Mouse (Mus musculus) myocyte (in vitro differentiated cells): ENCODE results near the gene Nalcn. TPM values are rescaled to one million over a fixed set of nuclear protein-coding genes. Genes with fewer than 3 reads are reported as not detected.
"Not testable (repeated sequence)": the region's sequence is repeated elsewhere in the genome, so short reads cannot be mapped to it uniquely, and the experiment has no call there.

Source experiments
- H3K27me3 ChIP-seq: one replicate; pipeline ENCODE4 v1.6.1; 2011; ENCODE audit not compliant: control insufficient read depth, insufficient read depth, insufficient read length
- H3K36me3 ChIP-seq: one replicate; pipeline ENCODE4 v1.6.1; 2011; ENCODE audit not compliant: control insufficient read depth, insufficient read depth
- H3K4me2 ChIP-seq: one replicate; pipeline ENCODE4 v1.6.1; 2011; ENCODE audit warnings: low read depth, control low read depth
- H3K4me3 ChIP-seq: one replicate; pipeline ENCODE4 v1.5.1; 2011; ENCODE audit warnings: mild to moderate bottlenecking, control low read depth, moderate library complexity
- H3K79me2 ChIP-seq: one replicate; pipeline ENCODE4 v1.6.1; 2011; ENCODE audit not compliant: control insufficient read depth, insufficient read depth
- H3ac ChIP-seq: one replicate; pipeline ENCODE4 v1.6.1; 2011; ENCODE audit not compliant: control insufficient read depth, insufficient read length
- CEBPB ChIP-seq: IDR thresholded peaks from 2 replicates; pipeline ENCODE4 v1.6.1; 2011; ENCODE audit warnings: mild to moderate bottlenecking, moderate library complexity; ENCODE audit not compliant: poor library complexity, insufficient read depth, severe bottlenecking
- E2F4 ChIP-seq: IDR thresholded peaks from one replicate; pipeline ENCODE4 v1.6.1; 2011; ENCODE audit warnings: mild to moderate bottlenecking, control low read depth, moderate library complexity; ENCODE audit not compliant: insufficient read depth
- MAX ChIP-seq: IDR thresholded peaks from one replicate; pipeline ENCODE4 v1.6.1; 2011; ENCODE audit warnings: low read depth, mild to moderate bottlenecking, control low read depth
- MYOD1 ChIP-seq, 3 experiments: IDR thresholded peaks; one replicate each; pipeline ENCODE4 v1.6.1; 2011; ENCODE audit warnings: control low read depth in 2 of 3, low read depth in 2 of 3, mild to moderate bottlenecking in 2 of 3, moderate library complexity in 1 of 3; ENCODE audit not compliant: insufficient read length in 2 of 3, control insufficient read depth in 1 of 3
- MYOG ChIP-seq, 3 experiments: IDR thresholded peaks; one replicate each; pipeline ENCODE4 v1.6.1; 2011; ENCODE audit warnings: control low read depth in 2 of 3, low read depth in 2 of 3, mild to moderate bottlenecking in 2 of 3; ENCODE audit not compliant: insufficient read length in 2 of 3, control insufficient read depth in 1 of 3, insufficient read depth in 1 of 3
- POLR2A ChIP-seq: IDR thresholded peaks from one replicate; pipeline ENCODE4 v1.6.1; 2011; ENCODE audit warnings: low read depth, mild to moderate bottlenecking, control low read depth, moderate library complexity; ENCODE audit not compliant: insufficient read length
- POLR2AphosphoS2 ChIP-seq: IDR thresholded peaks from one replicate; pipeline ENCODE4 v1.6.1; 2011; ENCODE audit warnings: low read depth, control low read depth; ENCODE audit not compliant: insufficient read length
- REST ChIP-seq: IDR thresholded peaks from one replicate; pipeline ENCODE4 v1.6.1; 2011; ENCODE audit warnings: mild to moderate bottlenecking, control low read depth, moderate library complexity; ENCODE audit not compliant: insufficient read depth, insufficient read length
- SRF ChIP-seq: IDR thresholded peaks from one replicate; pipeline ENCODE4 v1.6.1; 2011; ENCODE audit warnings: low read depth; ENCODE audit not compliant: control insufficient read depth, insufficient read length
- TCF12 ChIP-seq: IDR thresholded peaks from one replicate; pipeline ENCODE4 v1.6.1; 2011; ENCODE audit warnings: mild to moderate bottlenecking, control low read depth; ENCODE audit not compliant: poor library complexity, insufficient read depth, severe bottlenecking
- TCF3 ChIP-seq: IDR thresholded peaks from one replicate; pipeline ENCODE4 v1.6.1; 2011; ENCODE audit warnings: low read depth, control low read depth; ENCODE audit not compliant: insufficient read length
- USF1 ChIP-seq: IDR thresholded peaks from one replicate; pipeline ENCODE4 v1.6.1; 2011; ENCODE audit warnings: low read depth, mild to moderate bottlenecking, control low read depth, moderate library complexity
- polyA plus RNA-seq: library from polyadenylated mRNA; unstranded; fragments of >200 nt; fragmentation: generic; extraction: Trizol; gene quantifications from one replicate; pipeline ENCODE4 v1.2.1, GENCODE M21; 2012; ENCODE audit warnings: missing spikeins

Nalcn gene
- polyA plus RNA-seq, result 0.01 TPM

DNA sequence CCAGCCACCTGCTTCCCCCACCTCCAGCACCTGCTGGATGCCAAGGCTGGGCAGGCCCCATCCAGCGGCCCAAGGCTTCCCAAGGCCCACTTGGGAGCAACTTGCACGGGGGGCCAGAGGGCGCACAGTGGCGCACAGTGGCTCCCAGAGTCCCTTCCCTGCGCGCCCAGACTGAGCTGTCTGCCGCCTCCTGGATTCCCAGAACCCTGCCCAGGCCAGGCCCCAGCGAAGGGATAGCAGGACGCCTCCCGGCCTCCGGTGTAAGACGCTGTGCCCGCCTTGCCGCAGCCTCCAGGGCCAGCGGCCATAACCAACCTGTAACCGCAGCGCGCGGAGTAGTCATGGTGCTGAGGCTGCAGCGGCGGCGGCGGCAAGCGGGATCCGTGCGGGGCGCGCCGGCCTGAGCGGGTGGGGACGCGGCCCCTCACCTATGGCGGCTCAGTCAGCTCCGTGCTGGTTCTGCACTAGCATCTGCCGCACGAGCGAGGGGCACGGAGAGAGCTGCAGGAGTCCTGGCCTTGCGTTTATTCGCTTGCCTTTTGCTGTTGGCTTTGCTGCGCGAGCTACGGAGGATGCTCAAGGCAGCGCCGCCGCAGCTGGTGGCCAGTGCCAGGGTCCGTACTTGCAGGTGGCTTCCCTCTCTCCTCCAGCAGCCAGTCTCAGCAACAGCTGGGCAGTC is at the start of gene Nalcn:
TSS of gene Nalcn (minus strand) at position 644 of the 679 bp plus-strand sequence.
- Histone ChIP-seq H3K4me2 (no peak within 1 kb of the TSS), H3K4me3 (no peak within 1 kb of the TSS), H3ac (no peak within 1 kb of the TSS), H3K79me2 (no peaks in the 10 kb centered on the region), H3K27me3 (no peaks in the 10 kb centered on the region), H3K36me3 (no peaks in the 10 kb centered on the region)
- TF ChIP-seq E2F4, result no peak
- no peak for TF ChIP-seq POLR2A
- no peak for TF ChIP-seq MAX
- TF ChIP-seq MYOG (IDR thresholded peaks at IDR 0.05; ENCODE audit: control insufficient read depth in 1 of 3, insufficient read depth in 1 of 3, insufficient read length in 2 of 3, low read depth in 2 of 3), result no peak
- no peak for TF ChIP-seq POLR2AphosphoS2
- no peak for TF ChIP-seq SRF
- TF ChIP-seq USF1, result no peak
- TF ChIP-seq REST, result no peak
- no peak for TF ChIP-seq TCF12
- no peak for TF ChIP-seq TCF3
- no peak for TF ChIP-seq CEBPB
- no peak for TF ChIP-seq MYOD1 (IDR thresholded peaks at IDR 0.05; ENCODE audit: control insufficient read depth in 1 of 3, insufficient read length in 2 of 3, low read depth in 2 of 3)

DNA sequence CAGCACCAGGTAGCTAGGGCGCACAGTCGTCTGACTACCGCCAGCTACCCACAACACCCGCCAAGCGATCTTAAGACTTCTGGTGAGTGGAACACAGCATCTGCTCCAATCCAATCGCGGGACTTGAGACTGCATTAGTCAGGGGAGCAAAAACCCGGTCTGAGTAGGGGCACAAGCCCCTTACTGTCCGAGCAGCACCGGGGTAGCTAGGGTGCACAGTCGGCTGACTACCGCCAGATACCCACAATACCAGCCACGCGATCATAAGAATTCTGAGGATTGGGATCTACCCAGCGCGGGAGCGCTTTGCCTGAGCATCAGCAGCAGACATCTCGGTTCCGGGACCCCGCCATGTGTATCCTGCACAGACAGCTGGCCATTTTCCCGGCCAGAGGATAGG is 44.1 kb upstream of the Nalcn start:
- not testable (repeated sequence) for H3K4me2 ChIP-seq, H3K79me2 ChIP-seq, H3K27me3 ChIP-seq, H3ac ChIP-seq, H3K4me3 ChIP-seq, H3K36me3 ChIP-seq

DNA sequence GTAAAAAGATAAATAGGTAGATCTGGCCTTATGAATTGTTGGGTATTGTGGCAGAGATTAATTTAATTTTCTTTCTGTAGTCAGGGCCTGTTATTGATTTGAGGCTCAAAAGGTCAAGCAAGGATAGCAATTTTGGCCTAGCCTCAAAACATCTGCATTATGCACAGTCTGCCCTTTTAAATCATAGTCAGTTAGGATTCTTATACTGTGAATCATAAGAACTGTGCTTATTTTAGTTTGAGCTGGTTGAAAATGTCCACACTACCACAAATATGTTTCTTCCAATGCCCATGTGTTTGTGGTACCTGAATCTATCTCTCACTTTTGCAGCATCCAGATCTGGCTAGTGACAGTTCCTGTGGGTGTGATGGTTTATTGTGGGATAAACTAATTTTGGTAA is 37.5 kb upstream of the Nalcn start:
- Histone ChIP-seq H3K4me2 (no peak overlapping the region), H3ac (no peak overlapping the region), H3K4me3 (no peak overlapping the region), H3K36me3 (no peaks in the 10 kb centered on the region), H3K27me3 (no peaks in the 10 kb centered on the region), H3K79me2 (no peaks in the 10 kb centered on the region)
- TF ChIP-seq MYOD1 (IDR thresholded peaks at IDR 0.05; ENCODE audit: control insufficient read depth in 1 of 3, insufficient read length in 2 of 3, low read depth in 2 of 3) (no peak), CEBPB (no peak), SRF (no peak), MAX (no peak), MYOG (IDR thresholded peaks at IDR 0.05; ENCODE audit: control insufficient read depth in 1 of 3, insufficient read depth in 1 of 3, insufficient read length in 2 of 3, low read depth in 2 of 3) (no peak), USF1 (no peak), TCF3 (no peak), E2F4 (no peak), POLR2A (no peak), TCF12 (no peak)

DNA sequence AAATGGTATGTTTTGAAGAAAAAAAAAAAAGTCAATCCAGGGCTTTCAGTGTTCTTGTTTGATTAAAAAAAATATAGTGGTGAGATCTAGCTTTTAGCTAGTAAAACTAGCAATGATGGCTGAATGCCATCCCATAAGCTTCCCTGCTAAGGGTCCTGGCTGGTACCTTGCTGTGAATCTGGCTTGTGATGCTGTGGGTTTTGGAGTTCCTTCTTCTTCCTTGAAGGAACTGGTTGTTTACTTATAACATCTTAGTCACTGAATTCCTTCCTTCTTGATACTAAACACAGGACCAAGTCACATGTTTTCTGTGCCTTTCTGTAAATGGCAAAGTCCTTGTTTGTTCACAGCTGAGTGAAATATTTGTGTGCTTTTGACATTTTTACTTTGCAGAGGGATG is 36.3 kb upstream of the Nalcn start:
- Histone ChIP-seq H3K27me3 (no peaks in the 10 kb centered on the region), H3ac (no peak overlapping the region), H3K4me3 (no peak overlapping the region), H3K36me3 (no peaks in the 10 kb centered on the region), H3K4me2 (no peak overlapping the region), H3K79me2 (no peaks in the 10 kb centered on the region)
- TF ChIP-seq SRF (no peak), TCF3 (no peak), POLR2AphosphoS2 (no peak), MAX (no peak)

DNA sequence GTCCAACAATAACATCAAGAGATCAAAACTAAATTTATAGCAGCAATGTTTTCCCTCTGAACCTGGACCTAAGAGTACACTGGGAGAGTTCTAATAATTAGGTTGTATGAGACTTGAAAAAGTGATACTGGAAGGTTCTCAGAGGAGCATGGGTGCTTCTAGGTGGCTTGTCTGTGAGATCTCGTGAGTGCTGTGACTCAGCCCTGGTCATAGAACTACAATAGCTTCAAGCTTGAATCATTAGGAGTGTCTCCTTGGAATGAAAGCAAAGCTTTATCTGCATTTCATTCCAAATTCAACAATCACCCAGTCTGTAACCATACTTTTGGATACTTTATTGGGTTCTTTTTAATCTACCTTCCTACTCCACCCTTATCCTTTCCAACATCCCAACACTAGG is 35.4 kb upstream of the Nalcn start:
- Histone ChIP-seq H3K79me2 (no peaks in the 10 kb centered on the region), H3K27me3 (no peaks in the 10 kb centered on the region), H3K4me3 (no peak overlapping the region), H3K36me3 (no peaks in the 10 kb centered on the region), H3K4me2 (no peak overlapping the region), H3ac (no peak overlapping the region)
- no peak for TF ChIP-seq TCF12
- no peak for TF ChIP-seq CEBPB
- TF ChIP-seq POLR2A, result no peak
- no peak for TF ChIP-seq USF1
- TF ChIP-seq MYOG (IDR thresholded peaks at IDR 0.05; ENCODE audit: control insufficient read depth in 1 of 3, insufficient read depth in 1 of 3, insufficient read length in 2 of 3, low read depth in 2 of 3), result no peak
- no peak for TF ChIP-seq MAX
- TF ChIP-seq TCF3, result no peak
- no peak for TF ChIP-seq REST
- no peak for TF ChIP-seq MYOD1 (IDR thresholded peaks at IDR 0.05; ENCODE audit: control insufficient read depth in 1 of 3, insufficient read length in 2 of 3, low read depth in 2 of 3)
- no peak for TF ChIP-seq SRF
